Mouse (Mus musculus): ENCODE measurements at regions not wholly inside any gene's neighbourhood (a gene's known extent, or its start where the extent isn't known, plus 50 kb on each side); places are given as distances from the start of the nearest gene placed in this dataset.

DNA sequence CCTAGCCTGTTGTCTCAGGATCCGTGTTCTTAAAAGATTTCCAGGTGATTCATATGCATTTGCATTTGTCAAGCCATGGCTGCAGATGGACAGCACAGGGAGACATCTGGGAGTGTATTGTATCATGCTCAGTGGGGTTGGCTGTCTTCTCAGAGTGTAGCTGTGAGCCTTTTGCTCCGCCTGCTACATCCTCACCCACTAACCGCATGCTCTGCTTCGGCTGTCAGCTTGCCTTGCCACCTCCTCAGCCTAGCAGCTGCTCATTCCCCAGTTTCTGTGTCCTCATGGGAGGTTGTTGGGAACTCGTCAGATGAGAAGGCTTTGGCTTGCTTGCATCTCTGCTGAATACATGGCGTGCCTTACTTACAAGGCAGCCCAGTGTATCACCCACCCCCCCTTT is 174.5 kb upstream of the C9orf72 start:
- H3K27ac ChIP-seq (ENCODE audit: insufficient read depth, low read depth, low read length), result no peak overlapping the region
- WGBS, result 80% methylated on average over 6 of the region's 6 CpGs
- no peak for TF ChIP-seq POLR2A (IDR thresholded peaks at IDR 0.05; ENCODE audit: low read depth, low read length)
- TF ChIP-seq CTCF (IDR thresholded peaks at IDR 0.05; ENCODE audit: extremely low read depth, insufficient read length, insufficient replicate concordance, low read depth, low read length), result no peak

DNA sequence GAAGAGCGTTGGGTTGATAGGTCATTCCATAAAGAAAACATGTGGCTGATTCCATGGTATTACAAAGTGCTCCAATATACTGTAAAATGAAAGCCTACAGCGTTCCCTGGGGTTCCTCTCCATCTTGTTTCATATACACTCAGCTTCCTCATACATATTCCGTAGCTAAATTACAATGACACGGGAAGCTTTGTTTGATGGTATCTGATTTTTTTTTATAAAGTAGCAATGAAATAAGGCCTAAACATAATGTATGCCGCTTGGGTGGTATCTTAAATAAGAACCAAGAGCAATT is 169.6 kb upstream of the C9orf72 start:
- H3K36me3 ChIP-seq (ENCODE audit: control insufficient read depth, insufficient read depth, low read length), result no peaks in the 10 kb centered on the region
- H3K27ac ChIP-seq (ENCODE audit: insufficient read depth, low read depth, low read length), result no peak overlapping the region
- no peaks in the 10 kb centered on the region for H3K27me3 ChIP-seq (ENCODE audit: control insufficient read depth, insufficient read depth, low read length)
- no peaks in the 10 kb centered on the region for H3K4me1 ChIP-seq (ENCODE audit: control insufficient read depth, insufficient read depth, insufficient read length, low read length)
- H3K4me3 ChIP-seq (ENCODE audit: low read depth, low read length), result no peak overlapping the region
- 91% methylated on average over 5 of the region's 5 CpGs for WGBS
- TF ChIP-seq POLR2A (IDR thresholded peaks at IDR 0.05; ENCODE audit: low read depth, low read length) (no peak), CTCF (IDR thresholded peaks at IDR 0.05; ENCODE audit: extremely low read depth, insufficient read length, insufficient replicate concordance, low read depth, low read length) (no peak)

More for the DNA sequence above, 174.5 kb upstream of the C9orf72 start:
- H3K4me3 ChIP-seq (ENCODE audit: low read depth, low read length), result no peak overlapping the region
- H3K36me3 ChIP-seq (ENCODE audit: control insufficient read depth, insufficient read depth, low read length), result no peaks in the 10 kb centered on the region
- H3K4me1 ChIP-seq (ENCODE audit: control insufficient read depth, insufficient read depth, insufficient read length, low read length), result no peaks in the 10 kb centered on the region
- H3K27me3 ChIP-seq (ENCODE audit: control insufficient read depth, insufficient read depth, low read length), result no peaks in the 10 kb centered on the region

DNA sequence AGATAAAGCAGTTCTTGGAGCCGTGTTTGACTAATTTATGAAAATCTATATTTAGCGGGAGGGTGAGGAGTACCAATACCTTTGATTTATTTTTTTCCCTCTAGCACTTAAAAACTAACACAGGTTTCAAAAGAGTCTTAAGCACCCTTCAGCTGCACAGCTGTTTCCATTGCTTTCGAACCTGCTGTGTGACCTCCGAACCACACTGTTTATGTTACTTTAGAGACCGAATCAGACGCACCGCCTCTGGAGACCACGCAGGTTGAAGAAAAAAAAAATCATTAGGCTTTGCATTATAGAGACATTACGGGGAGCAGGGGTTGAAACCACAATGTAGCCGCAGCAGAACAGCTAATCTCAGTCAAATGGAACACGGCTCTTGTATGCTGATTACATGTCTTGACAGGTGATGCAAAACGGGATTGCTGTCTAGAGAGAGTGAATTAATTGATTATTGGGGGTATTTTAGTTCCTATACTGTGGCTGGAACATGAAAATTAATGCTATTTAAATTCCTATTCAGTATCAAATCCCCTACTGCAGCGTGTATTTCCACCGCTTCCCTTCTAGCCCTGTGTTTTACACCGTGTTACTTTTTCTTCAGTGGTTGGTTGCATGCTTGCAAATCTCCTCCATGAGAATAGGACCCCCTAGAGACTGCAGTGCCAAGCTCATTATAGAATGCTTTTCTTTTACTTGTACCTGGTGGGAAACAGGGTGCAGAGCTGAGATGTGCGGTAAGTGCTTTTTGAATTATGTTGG is 169.0 kb upstream of the C9orf72 start:
- H3K27me3 ChIP-seq (ENCODE audit: control insufficient read depth, insufficient read depth, low read length), result no peaks in the 10 kb centered on the region
- H3K27ac ChIP-seq (ENCODE audit: insufficient read depth, low read depth, low read length), result no peak overlapping the region
- TF ChIP-seq CTCF (IDR thresholded peaks at IDR 0.05; ENCODE audit: extremely low read depth, insufficient read length, insufficient replicate concordance, low read depth, low read length) (no peak), POLR2A (IDR thresholded peaks at IDR 0.05; ENCODE audit: low read depth, low read length) (no peak)
- 58% methylated on average over 16 of the region's 16 CpGs for WGBS
- no peaks in the 10 kb centered on the region for H3K4me1 ChIP-seq (ENCODE audit: control insufficient read depth, insufficient read depth, insufficient read length, low read length)
- no peak overlapping the region for H3K4me3 ChIP-seq (ENCODE audit: low read depth, low read length)
- H3K36me3 ChIP-seq (ENCODE audit: control insufficient read depth, insufficient read depth, low read length), result no peaks in the 10 kb centered on the region

DNA sequence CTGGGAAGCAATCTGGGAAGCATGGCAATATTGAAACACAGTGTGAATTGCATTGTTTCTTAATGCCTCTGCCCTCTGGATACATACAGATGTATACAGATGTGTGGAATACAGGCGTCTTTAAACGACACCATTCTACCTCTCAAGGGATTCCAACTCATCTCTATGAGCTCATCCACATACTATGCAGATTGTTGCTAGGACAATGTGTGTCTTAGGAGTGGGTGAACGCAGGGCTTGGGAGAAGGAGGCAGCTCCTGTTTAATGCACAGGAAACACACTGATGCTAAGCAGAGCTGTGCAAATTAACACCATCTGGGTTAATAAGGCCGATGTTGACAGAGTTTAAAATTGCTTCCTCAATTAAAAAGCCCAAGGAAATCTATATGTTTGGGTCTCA is 149.8 kb upstream of the C9orf72 start:
- no peak overlapping the region for H3K27ac ChIP-seq (ENCODE audit: insufficient read depth, low read depth, low read length)
- H3K4me1 ChIP-seq (ENCODE audit: control insufficient read depth, insufficient read depth, insufficient read length, low read length), result no peaks in the 10 kb centered on the region
- H3K4me3 ChIP-seq (ENCODE audit: low read depth, low read length), result no peak overlapping the region
- no peaks in the 10 kb centered on the region for H3K36me3 ChIP-seq (ENCODE audit: control insufficient read depth, insufficient read depth, low read length)
- 73% methylated on average over 4 of the region's 4 CpGs for WGBS
- H3K27me3 ChIP-seq (ENCODE audit: control insufficient read depth, insufficient read depth, low read length), result no peaks in the 10 kb centered on the region
- TF ChIP-seq CTCF (IDR thresholded peaks at IDR 0.05; ENCODE audit: extremely low read depth, insufficient read length, insufficient replicate concordance, low read depth, low read length) (no peak), POLR2A (IDR thresholded peaks at IDR 0.05; ENCODE audit: low read depth, low read length) (no peak)

DNA sequence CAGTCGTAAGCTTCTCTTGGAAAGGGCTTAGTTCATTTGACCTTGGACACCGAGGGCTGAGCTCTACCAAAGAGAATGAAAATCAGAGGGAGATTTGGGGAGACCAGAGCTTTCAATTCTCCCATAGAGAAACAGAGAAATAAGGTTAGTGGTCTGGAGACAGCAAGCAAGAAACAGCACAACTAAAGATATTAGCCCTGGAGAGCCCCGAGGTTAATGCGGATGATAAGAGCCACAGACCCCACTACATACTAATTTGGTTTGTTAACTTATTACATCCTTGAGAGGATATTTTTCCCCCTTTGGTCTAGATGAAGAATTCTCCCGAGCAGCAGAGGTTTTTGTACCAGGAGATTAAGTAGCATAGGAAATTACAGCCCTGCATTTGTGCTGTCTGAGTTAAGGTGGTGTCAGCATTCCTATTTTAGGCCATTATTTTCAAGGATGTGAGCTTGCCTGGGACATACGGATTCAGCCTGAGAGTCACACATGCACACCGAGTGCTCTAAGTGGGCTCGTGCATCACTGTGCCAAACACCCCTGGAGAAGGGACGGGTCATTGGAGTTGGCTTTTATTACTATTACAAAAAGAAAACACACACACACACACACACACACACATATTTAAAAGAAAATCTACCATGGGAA is 147.4 kb upstream of the C9orf72 start:
- WGBS, result 63% methylated on average over 9 of the region's 9 CpGs
- no peak overlapping the region for H3K27ac ChIP-seq (ENCODE audit: insufficient read depth, low read depth, low read length)
- TF ChIP-seq CTCF (IDR thresholded peaks at IDR 0.05; ENCODE audit: extremely low read depth, insufficient read length, insufficient replicate concordance, low read depth, low read length), result no peak
- no peak for TF ChIP-seq POLR2A (IDR thresholded peaks at IDR 0.05; ENCODE audit: low read depth, low read length)
- H3K27me3 ChIP-seq (ENCODE audit: control insufficient read depth, insufficient read depth, low read length), result no peaks in the 10 kb centered on the region
- H3K36me3 ChIP-seq (ENCODE audit: control insufficient read depth, insufficient read depth, low read length), result no peaks in the 10 kb centered on the region
- H3K4me1 ChIP-seq (ENCODE audit: control insufficient read depth, insufficient read depth, insufficient read length, low read length), result no peaks in the 10 kb centered on the region
- H3K4me3 ChIP-seq (ENCODE audit: low read depth, low read length), result no peak overlapping the region

DNA sequence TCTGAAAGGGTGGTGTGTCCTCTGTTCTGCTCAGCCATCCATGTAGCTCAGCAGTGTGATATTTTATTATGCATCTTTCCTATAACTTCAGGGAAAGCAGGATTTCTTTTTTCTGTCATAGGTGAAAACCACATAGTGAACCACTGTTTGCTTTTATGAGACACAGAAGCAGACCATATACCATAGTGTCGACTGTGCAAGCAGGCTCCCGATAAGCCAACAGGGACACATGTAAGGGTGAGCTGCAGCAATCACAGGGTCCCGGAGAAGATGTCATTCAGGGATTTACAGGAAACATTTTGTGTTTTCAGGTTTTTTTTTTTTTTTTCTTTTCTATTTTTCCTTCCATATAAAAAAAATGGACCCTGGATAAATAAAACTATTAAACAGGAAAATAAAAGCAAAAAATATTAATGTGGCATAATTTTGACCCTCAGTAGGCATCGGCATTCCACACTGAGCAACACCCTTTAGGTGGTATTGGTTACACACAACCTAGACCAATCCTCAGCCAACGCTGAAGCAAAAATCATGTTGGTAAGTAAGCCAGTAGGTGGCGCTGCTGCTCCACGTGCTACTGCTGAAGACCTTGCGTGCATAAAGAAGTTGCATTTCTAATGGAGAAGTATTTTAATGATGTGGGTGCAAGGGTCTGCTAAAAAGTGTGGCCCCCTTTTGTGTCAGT is 146.7 kb upstream of the C9orf72 start:
- no peaks in the 10 kb centered on the region for H3K27me3 ChIP-seq (ENCODE audit: control insufficient read depth, insufficient read depth, low read length)
- TF ChIP-seq POLR2A (IDR thresholded peaks at IDR 0.05; ENCODE audit: low read depth, low read length), result no peak
- peak; percentile 85; the same call in 1 of the 2 replicates for TF ChIP-seq CTCF (IDR thresholded peaks at IDR 0.05; ENCODE audit: extremely low read depth, insufficient read length, insufficient replicate concordance, low read depth, low read length)
- H3K4me1 ChIP-seq (ENCODE audit: control insufficient read depth, insufficient read depth, insufficient read length, low read length), result no peaks in the 10 kb centered on the region
- no peak overlapping the region for H3K27ac ChIP-seq (ENCODE audit: insufficient read depth, low read depth, low read length)
- 21% methylated on average over 8 of the region's 8 CpGs for WGBS
- H3K4me3 ChIP-seq (ENCODE audit: low read depth, low read length), result no peak overlapping the region
- H3K36me3 ChIP-seq (ENCODE audit: control insufficient read depth, insufficient read depth, low read length), result no peaks in the 10 kb centered on the region

DNA sequence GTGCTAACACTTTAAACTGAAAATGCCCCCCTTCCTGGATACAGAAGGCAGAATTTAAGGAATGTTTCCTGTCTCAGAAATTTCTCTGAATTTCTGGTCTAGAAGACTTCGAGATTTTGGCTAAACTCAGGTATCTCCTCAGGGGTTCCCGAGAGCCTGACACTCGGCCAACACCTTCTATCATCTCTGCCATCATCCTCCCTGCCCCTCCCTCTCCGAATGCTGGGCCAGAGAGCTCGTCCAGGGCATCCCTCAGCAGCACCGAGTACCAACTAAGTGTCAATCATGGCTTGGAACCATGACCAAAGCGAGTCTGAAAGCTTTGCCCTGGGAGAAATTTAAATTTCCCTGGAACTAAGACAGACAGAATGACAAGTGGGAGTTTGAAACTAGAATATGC is 138.2 kb upstream of the C9orf72 start:
- Histone ChIP-seq H3K27ac (ENCODE audit: insufficient read depth, low read depth, low read length) (no peak overlapping the region), H3K27me3 (ENCODE audit: control insufficient read depth, insufficient read depth, low read length) (no peaks in the 10 kb centered on the region), H3K36me3 (ENCODE audit: control insufficient read depth, insufficient read depth, low read length) (no peaks in the 10 kb centered on the region), H3K4me1 (ENCODE audit: control insufficient read depth, insufficient read depth, insufficient read length, low read length) (no peaks in the 10 kb centered on the region), H3K4me3 (ENCODE audit: low read depth, low read length) (no peak overlapping the region)
- WGBS, result 66% methylated on average over 7 of the region's 7 CpGs
- no peak for TF ChIP-seq POLR2A (IDR thresholded peaks at IDR 0.05; ENCODE audit: low read depth, low read length)

Measured in small intestine, adult 2 months (tissue).